Mouse (Mus musculus) lung, postnatal 0 days (tissue): ENCODE results near the gene Dock3. TPM values are rescaled to one million over a fixed set of nuclear protein-coding genes. Genes with fewer than 3 reads are reported as not detected.

Source experiments
- ATAC-seq: fragments of 200-750 bp; cut with Nextera tagmentation; 2 replicates; pipeline ENCODE4 v1.8.0; 2017; ENCODE audit warnings: moderate library complexity
- DNase-seq: peaks from one replicate; pipeline ENCODE4 v3.0.0-alpha.2; 2016; ENCODE audit warnings: low spot score
- H3K27ac ChIP-seq: fragments of 300-500 bp; sonication (generic); 2 replicates; pipeline ENCODE4 v1.5.1; 2014; ENCODE audit warnings: antibody characterized with exemption, mild to moderate bottlenecking, low read length, mixed read lengths
- H3K27me3 ChIP-seq: fragments of 300-500 bp; sonication (generic); replicated peaks from 2 replicates; pipeline ENCODE4 v1.6.1; 2014; ENCODE audit warnings: low read length, mixed read lengths; ENCODE audit not compliant: insufficient read depth
- H3K36me3 ChIP-seq: fragments of 300-500 bp; sonication (generic); 2 replicates; pipeline ENCODE4 v1.6.1; 2014; ENCODE audit warnings: low read length, mixed read lengths; ENCODE audit not compliant: insufficient read depth
- H3K4me1 ChIP-seq: fragments of 300-500 bp; sonication (generic); 2 replicates; pipeline ENCODE4 v1.6.1; 2014; ENCODE audit warnings: antibody characterized with exemption, low read depth, low read length, mixed read lengths; ENCODE audit not compliant: insufficient read depth
- H3K4me2 ChIP-seq: fragments of 300-500 bp; sonication (generic); replicated peaks from 2 replicates; pipeline ENCODE4 v1.6.1; 2014; ENCODE audit warnings: low read depth, mild to moderate bottlenecking, low read length, moderate library complexity, mixed read lengths
- H3K4me3 ChIP-seq: fragments of 300-500 bp; sonication (generic); 2 replicates; pipeline ENCODE4 v1.5.1; 2014; ENCODE audit warnings: low read depth, low read length
- H3K9ac ChIP-seq: fragments of 300-500 bp; sonication (generic); replicated peaks from 2 replicates; pipeline ENCODE4 v1.6.1; 2014; ENCODE audit warnings: low read depth, mild to moderate bottlenecking
- H3K9me3 ChIP-seq: fragments of 300-500 bp; sonication (generic); 2 replicates; pipeline ENCODE4 v1.6.1; 2016; ENCODE audit warnings: low read length, mixed read lengths
- CTCF ChIP-seq: IDR thresholded peaks from 2 replicates; pipeline ENCODE4 v1.5.1; 2016; ENCODE audit warnings: antibody characterized with exemption, mild to moderate bottlenecking
- EP300 ChIP-seq: IDR thresholded peaks from 2 replicates; pipeline ENCODE4 v1.6.1; 2016; ENCODE audit warnings: antibody characterized with exemption, mild to moderate bottlenecking, control low read depth
- WGBS: fragments of 180-500 bp; shearing (Covaris S2); extraction: QIAGEN DNeasy Blood & Tissue Kit; methylation state at CpG from one replicate; pipeline ENCODE4 v1.1.7; 2014; 5-methylcytosine and 5-hydroxymethylcytosine counted together
- polyA plus RNA-seq: library from polyadenylated mRNA; unstranded; fragments of >200 nt; fragmentation: Nextera tagmentation; extraction: Ambion mirVana; gene quantifications from 2 replicates; pipeline ENCODE4 v1.2.1, GENCODE M21; 2015

Dock3 gene
- polyA plus RNA-seq, 1 experiment from 2014 or later = 0.08 TPM

DNA sequence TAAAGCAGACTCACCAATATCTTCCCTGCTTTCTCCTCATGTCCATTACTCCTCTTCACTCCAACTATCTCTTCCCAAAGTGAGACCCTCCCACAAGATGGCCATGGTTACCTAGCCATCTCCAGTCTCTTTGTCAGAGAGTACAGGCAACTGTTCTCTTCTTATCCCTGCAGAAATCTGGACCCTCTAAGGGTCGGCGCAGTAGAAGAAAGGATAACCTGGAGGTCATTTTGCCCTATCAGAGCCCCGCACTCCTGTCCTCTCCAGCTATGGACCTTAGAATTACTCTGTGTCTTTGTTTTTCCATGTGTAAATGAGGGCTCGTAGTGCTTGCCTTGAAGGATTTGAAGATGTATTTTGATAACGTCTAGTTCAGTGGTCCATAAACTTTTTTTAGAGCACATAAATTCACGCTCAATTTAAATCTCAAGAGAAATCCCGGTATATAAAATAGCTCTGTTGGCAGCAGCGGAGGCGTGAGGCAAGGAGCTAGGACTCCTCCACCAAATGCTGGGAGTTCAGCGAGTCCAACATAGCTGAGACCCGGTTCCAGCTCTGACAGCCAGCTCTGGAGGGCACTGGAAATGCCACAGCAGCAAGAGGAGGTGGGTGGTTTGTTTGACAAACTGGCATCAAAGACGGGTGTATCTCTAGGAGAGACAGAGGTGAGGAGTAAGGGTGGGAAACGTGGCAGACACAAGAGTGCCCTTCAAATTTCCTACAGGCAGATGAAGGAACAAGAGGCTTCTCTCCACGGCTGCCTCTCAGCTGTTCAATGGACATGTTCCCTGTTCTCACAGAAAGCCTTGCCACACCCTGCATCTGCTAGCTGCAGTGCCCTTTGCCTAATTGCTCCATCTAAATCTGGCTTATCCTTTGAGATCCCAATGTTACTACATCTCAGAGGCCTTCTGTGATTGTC is 19.0 kb upstream of the Dock3 start:
- no peak for ATAC-seq

DNA sequence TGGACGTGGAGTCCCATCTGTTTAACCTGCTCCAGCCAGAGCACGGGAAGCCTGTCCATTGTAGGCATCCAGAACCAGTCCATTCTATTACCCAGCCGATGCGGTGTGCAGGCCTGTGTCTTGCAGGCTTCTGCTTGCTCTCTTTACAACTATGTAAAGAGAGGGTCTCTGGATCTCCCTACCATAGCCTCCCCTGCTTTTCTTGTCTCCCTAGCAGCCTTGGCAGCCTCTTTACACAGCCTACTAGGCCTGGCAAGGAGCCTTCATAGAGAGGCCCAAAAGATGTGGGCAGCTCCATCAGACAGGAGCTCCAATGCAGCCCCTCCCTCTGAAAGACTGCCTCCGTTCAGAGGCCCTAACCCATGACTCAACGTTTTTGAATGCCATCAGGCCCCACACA is 17.4 kb upstream of the Dock3 start:
- Histone ChIP-seq H3K9me3 (no peaks in the 10 kb centered on the region), H3K27me3 (no peaks in the 10 kb centered on the region), H3K9ac (no peak overlapping the region), H3K4me1 (no peaks in the 10 kb centered on the region), H3K27ac (no peak overlapping the region), H3K4me2 (no peak overlapping the region), H3K4me3 (no peak overlapping the region), H3K36me3 (no peaks in the 10 kb centered on the region)
- 66% methylated on average over 6 of the region's 6 CpGs for WGBS
- ATAC-seq = no peak
- TF ChIP-seq EP300 = no peak
- no peak for TF ChIP-seq CTCF
- no peak for DNase-seq

More for the DNA sequence above, 19.0 kb upstream of the Dock3 start:
- Histone ChIP-seq H3K9me3 (no peaks in the 10 kb centered on the region), H3K4me2 (no peak overlapping the region), H3K27me3 (no peaks in the 10 kb centered on the region), H3K4me3 (no peak overlapping the region), H3K36me3 (no peaks in the 10 kb centered on the region), H3K9ac (no peak overlapping the region), H3K27ac (no peak overlapping the region), H3K4me1 (no peaks in the 10 kb centered on the region)
- TF ChIP-seq CTCF (no peak), EP300 (no peak)
- DNase-seq = no peak
- WGBS = 68% methylated on average over 14 of the region's 14 CpGs

DNA sequence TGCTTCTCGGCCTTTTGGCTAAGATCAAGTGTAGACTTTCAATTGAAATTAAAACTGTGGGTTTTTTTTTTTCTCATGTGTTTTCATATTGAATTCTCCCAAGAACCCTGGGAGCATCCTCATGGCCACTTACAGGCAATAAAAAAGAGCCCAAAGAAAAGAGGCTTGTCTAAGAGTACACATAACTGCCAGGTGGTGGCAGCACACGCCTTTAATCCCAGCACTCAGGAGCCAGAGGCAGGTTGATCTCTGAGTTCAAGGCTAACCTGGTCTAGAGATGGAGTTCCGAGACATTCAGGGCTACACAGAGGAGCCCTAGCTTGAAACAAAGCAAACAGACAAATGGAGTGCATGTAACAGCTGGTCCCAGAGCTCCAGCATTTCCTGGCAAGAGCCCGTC is 14.5 kb upstream of the Dock3 start:
- DNase-seq = peak; percentile 44

DNA sequence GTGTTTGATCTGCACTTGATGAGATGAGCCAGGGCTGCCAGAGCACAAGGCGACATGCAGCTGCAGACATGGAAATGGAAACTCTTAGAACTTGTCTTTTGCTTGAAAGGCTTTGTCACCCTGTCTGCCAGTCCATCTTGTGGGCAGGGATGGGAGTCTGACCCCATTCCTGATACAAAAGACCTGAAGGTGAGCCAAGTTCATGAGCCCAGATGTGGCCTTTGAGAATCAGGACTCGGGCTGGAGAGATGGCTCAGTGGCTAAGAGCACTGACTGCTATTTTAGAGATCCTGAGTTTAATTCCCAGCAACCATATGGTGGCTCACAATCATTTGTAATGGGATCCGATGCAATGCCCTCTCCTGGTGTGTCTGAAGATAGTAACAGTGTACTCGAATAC is 13.6 kb upstream of the Dock3 start:
- Histone ChIP-seq H3K27me3 (no peaks in the 10 kb centered on the region), H3K27ac (no peak overlapping the region), H3K4me2 (no peak overlapping the region), H3K4me3 (no peak overlapping the region), H3K4me1 (no peaks in the 10 kb centered on the region), H3K9ac (no peak overlapping the region), H3K36me3 (no peaks in the 10 kb centered on the region), H3K9me3 (no peaks in the 10 kb centered on the region)
- DNase-seq (no peak), ATAC-seq (no peak)
- no peak for TF ChIP-seq CTCF
- TF ChIP-seq EP300 = no peak
- WGBS = 78% methylated on average over 4 of the region's 4 CpGs

More for the DNA sequence above, 14.5 kb upstream of the Dock3 start:
- Histone ChIP-seq H3K27ac (no peak overlapping the region), H3K27me3 (no peaks in the 10 kb centered on the region), H3K4me3 (no peak overlapping the region), H3K9me3 (no peaks in the 10 kb centered on the region), H3K4me1 (no peaks in the 10 kb centered on the region), H3K9ac (no peak overlapping the region), H3K4me2 (no peak overlapping the region), H3K36me3 (no peaks in the 10 kb centered on the region)
- no peak for ATAC-seq
- peak; percentile 65 for TF ChIP-seq CTCF
- no peak for TF ChIP-seq EP300
- 52% methylated on average over 4 of the region's 4 CpGs for WGBS

DNA sequence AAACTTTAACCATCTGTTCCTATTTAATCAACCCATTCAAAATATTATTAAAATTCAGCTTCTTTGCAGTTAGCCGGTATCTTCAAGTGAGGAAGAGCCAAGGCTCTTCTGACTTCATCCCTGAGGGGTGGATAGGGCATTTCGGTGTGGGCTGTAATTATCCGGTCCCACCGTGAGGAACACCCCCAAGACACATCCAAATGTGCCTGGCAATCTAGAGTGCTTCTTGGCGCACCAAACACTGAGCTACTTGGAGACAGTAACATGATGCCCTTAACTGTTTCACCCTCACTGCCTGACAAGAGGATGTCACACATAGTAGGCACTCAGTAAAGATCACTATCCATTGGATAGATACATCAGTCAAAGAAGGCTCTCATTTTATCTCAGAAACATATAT is 4.4 kb upstream of the Dock3 start:
- TF ChIP-seq EP300 (no peak), CTCF (no peak)
- no peak overlapping the region for H3K27ac ChIP-seq
- no peak overlapping the region for H3K9ac ChIP-seq
- DNase-seq = no peak
- no peak for ATAC-seq
- no peaks in the 10 kb centered on the region for H3K36me3 ChIP-seq
- H3K4me3 ChIP-seq = no peak overlapping the region
- 61% methylated on average over 5 of the region's 5 CpGs for WGBS
- peaks cover 68% of the 10 kb centered on the region for H3K27me3 ChIP-seq
- no peaks in the 10 kb centered on the region for H3K9me3 ChIP-seq
- no peak overlapping the region for H3K4me2 ChIP-seq
- H3K4me1 ChIP-seq = peaks cover 3% of the 10 kb centered on the region

DNA sequence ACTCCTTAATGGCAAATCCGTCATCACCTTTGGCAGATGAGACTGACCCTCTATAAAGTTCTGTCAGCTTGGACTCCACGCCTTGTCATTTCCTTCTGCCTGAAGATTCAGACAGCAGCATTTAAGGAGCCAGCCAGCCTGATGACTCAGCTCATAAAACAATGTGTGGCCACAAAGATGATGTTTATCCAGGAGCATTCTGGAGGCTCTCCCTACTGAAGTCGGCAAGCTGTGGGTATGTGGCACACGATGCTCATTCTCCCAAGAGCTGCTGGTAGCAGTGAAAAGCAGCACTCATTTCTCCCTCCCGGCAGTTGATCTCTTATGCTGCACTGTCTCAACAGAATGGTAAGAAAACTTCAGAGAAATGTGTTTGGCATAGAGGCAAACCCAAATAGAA is 3.6 kb upstream of the Dock3 start:
- Histone ChIP-seq H3K4me2 (no peak overlapping the region), H3K4me1 (peaks cover 4% of the 10 kb centered on the region), H3K9me3 (no peaks in the 10 kb centered on the region), H3K9ac (no peak overlapping the region), H3K36me3 (no peaks in the 10 kb centered on the region), H3K4me3 (no peak overlapping the region), H3K27ac (no peak overlapping the region), H3K27me3 (peaks cover 72% of the 10 kb centered on the region)
- ATAC-seq = no peak
- no peak for DNase-seq
- TF ChIP-seq EP300 (no peak), CTCF (no peak)
- 41% methylated on average over 5 of the region's 5 CpGs for WGBS
